Mouse (Mus musculus): ENCODE data around the gene Cdkal1. TPM values are rescaled to one million over a fixed set of nuclear protein-coding genes. Genes with fewer than 3 reads are reported as not detected.

Cdkal1 gene
- polyA plus RNA-seq, 1 experiment from 2014 or later = 34.0 TPM

GRCm38 (mm10) chr13:29623636-29624239, 231.7 kb downstream of the Cdkal1 start:
- Histone ChIP-seq H3K9ac (ENCODE audit: low read length) (no peak overlapping the region), H3K4me1 (ENCODE audit: control insufficient read depth, insufficient read depth, low read length) (no peaks in the 10 kb centered on the region), H3K4me3 (ENCODE audit: low read depth, low read length) (no peak overlapping the region), H3K36me3 (ENCODE audit: control insufficient read depth, insufficient read depth, low read length) (no peaks in the 10 kb centered on the region), H3K4me2 (ENCODE audit: low read depth, severe bottlenecking) (no peak overlapping the region), H3K27me3 (ENCODE audit: control insufficient read depth, insufficient read depth, low read length) (no peaks in the 10 kb centered on the region), H3K27ac (replicated peaks; ENCODE audit: low read depth, low read length) (no peak overlapping the region), H3K9me3 (ENCODE audit: control insufficient read depth, low read length) (no peaks in the 10 kb centered on the region)
- ATAC-seq (ENCODE audit: insufficient number of reproducible peaks, low FRiP score, low TSS enrichment, low read depth) (no peak), DNase-seq (ENCODE audit: low spot score) (no peak)
- 68% methylated on average over 1 of the region's 1 CpGs for WGBS

- ATAC-seq (ENCODE audit: insufficient number of reproducible peaks, low FRiP score, low TSS enrichment, low read depth) (no peak), DNase-seq (ENCODE audit: low spot score) (no peak)
- Histone ChIP-seq H3K4me2 (ENCODE audit: low read depth, severe bottlenecking) (no peak overlapping the region), H3K4me1 (ENCODE audit: control insufficient read depth, insufficient read depth, low read length) (no peaks in the 10 kb centered on the region), H3K36me3 (ENCODE audit: control insufficient read depth, insufficient read depth, low read length) (no peaks in the 10 kb centered on the region), H3K9ac (ENCODE audit: low read length) (no peak overlapping the region), H3K4me3 (ENCODE audit: low read depth, low read length) (no peak overlapping the region), H3K9me3 (ENCODE audit: control insufficient read depth, low read length) (no peaks in the 10 kb centered on the region), H3K27me3 (ENCODE audit: control insufficient read depth, insufficient read depth, low read length) (no peaks in the 10 kb centered on the region), H3K27ac (replicated peaks; ENCODE audit: low read depth, low read length) (no peak overlapping the region)
- WGBS = 73% methylated on average over 7 of the region's 7 CpGs
Observed at GRCm38 (mm10) chr13:29621881-29622280, 233.6 kb downstream of the Cdkal1 start.

GRCm38 (mm10) chr13:29621363-29621762, 234.1 kb downstream of the Cdkal1 start:
- H3K4me2 ChIP-seq (ENCODE audit: low read depth, severe bottlenecking) = no peak overlapping the region
- H3K27me3 ChIP-seq (ENCODE audit: control insufficient read depth, insufficient read depth, low read length) = no peaks in the 10 kb centered on the region
- H3K27ac ChIP-seq (replicated peaks; ENCODE audit: low read depth, low read length) = no peak overlapping the region
- H3K36me3 ChIP-seq (ENCODE audit: control insufficient read depth, insufficient read depth, low read length) = no peaks in the 10 kb centered on the region
- no peak overlapping the region for H3K9ac ChIP-seq (ENCODE audit: low read length)
- no peaks in the 10 kb centered on the region for H3K4me1 ChIP-seq (ENCODE audit: control insufficient read depth, insufficient read depth, low read length)
- WGBS = 88% methylated on average over 1 of the region's 1 CpGs
- ATAC-seq (ENCODE audit: insufficient number of reproducible peaks, low FRiP score, low TSS enrichment, low read depth) = no peak
- no peaks in the 10 kb centered on the region for H3K9me3 ChIP-seq (ENCODE audit: control insufficient read depth, low read length)
- no peak for DNase-seq (ENCODE audit: low spot score)
- no peak overlapping the region for H3K4me3 ChIP-seq (ENCODE audit: low read depth, low read length)

GRCm38 (mm10) chr13:29620826-29621225, 234.6 kb downstream of the Cdkal1 start:
- H3K4me3 ChIP-seq (ENCODE audit: low read depth, low read length) = no peak overlapping the region
- H3K4me1 ChIP-seq (ENCODE audit: control insufficient read depth, insufficient read depth, low read length) = no peaks in the 10 kb centered on the region
- 79% methylated on average over 7 of the region's 7 CpGs for WGBS
- no peak overlapping the region for H3K9ac ChIP-seq (ENCODE audit: low read length)
- H3K36me3 ChIP-seq (ENCODE audit: control insufficient read depth, insufficient read depth, low read length) = no peaks in the 10 kb centered on the region
- H3K27me3 ChIP-seq (ENCODE audit: control insufficient read depth, insufficient read depth, low read length) = no peaks in the 10 kb centered on the region
- no peak for DNase-seq (ENCODE audit: low spot score)
- no peak for ATAC-seq (ENCODE audit: insufficient number of reproducible peaks, low FRiP score, low TSS enrichment, low read depth)
- H3K27ac ChIP-seq (replicated peaks; ENCODE audit: low read depth, low read length) = no peak overlapping the region
- H3K9me3 ChIP-seq (ENCODE audit: control insufficient read depth, low read length) = no peaks in the 10 kb centered on the region
- no peak overlapping the region for H3K4me2 ChIP-seq (ENCODE audit: low read depth, severe bottlenecking)

- H3K9ac ChIP-seq (ENCODE audit: low read length) = no peak overlapping the region
- H3K4me3 ChIP-seq (ENCODE audit: low read depth, low read length) = no peak overlapping the region
- no peaks in the 10 kb centered on the region for H3K27me3 ChIP-seq (ENCODE audit: control insufficient read depth, insufficient read depth, low read length)
- H3K27ac ChIP-seq (replicated peaks; ENCODE audit: low read depth, low read length) = no peak overlapping the region
- ATAC-seq (ENCODE audit: insufficient number of reproducible peaks, low FRiP score, low TSS enrichment, low read depth) (no peak), DNase-seq (ENCODE audit: low spot score) (no peak)
- no peaks in the 10 kb centered on the region for H3K9me3 ChIP-seq (ENCODE audit: control insufficient read depth, low read length)
- H3K4me1 ChIP-seq (ENCODE audit: control insufficient read depth, insufficient read depth, low read length) = no peaks in the 10 kb centered on the region
- no peaks in the 10 kb centered on the region for H3K36me3 ChIP-seq (ENCODE audit: control insufficient read depth, insufficient read depth, low read length)
- H3K4me2 ChIP-seq (ENCODE audit: low read depth, severe bottlenecking) = no peak overlapping the region
- WGBS = 87% methylated on average over 3 of the region's 3 CpGs
Observed at GRCm38 (mm10) chr13:29616654-29617171, 238.8 kb downstream of the Cdkal1 start.

- ATAC-seq (ENCODE audit: insufficient number of reproducible peaks, low FRiP score, low TSS enrichment, low read depth) (no peak), DNase-seq (ENCODE audit: low spot score) (no peak)
- 85% methylated on average over 3 of the region's 3 CpGs for WGBS
- no peak overlapping the region for H3K27ac ChIP-seq (replicated peaks; ENCODE audit: low read depth, low read length)
- no peaks in the 10 kb centered on the region for H3K9me3 ChIP-seq (ENCODE audit: control insufficient read depth, low read length)
- no peaks in the 10 kb centered on the region for H3K36me3 ChIP-seq (ENCODE audit: control insufficient read depth, insufficient read depth, low read length)
- no peak overlapping the region for H3K9ac ChIP-seq (ENCODE audit: low read length)
- no peaks in the 10 kb centered on the region for H3K27me3 ChIP-seq (ENCODE audit: control insufficient read depth, insufficient read depth, low read length)
- H3K4me3 ChIP-seq (ENCODE audit: low read depth, low read length) = no peak overlapping the region
- no peak overlapping the region for H3K4me2 ChIP-seq (ENCODE audit: low read depth, severe bottlenecking)
- no peaks in the 10 kb centered on the region for H3K4me1 ChIP-seq (ENCODE audit: control insufficient read depth, insufficient read depth, low read length)
Observed at GRCm38 (mm10) chr13:29615987-29616386, 239.5 kb downstream of the Cdkal1 start.

GRCm38 (mm10) chr13:29615081-29615480, 240.4 kb downstream of the Cdkal1 start:
- 0 out of 2 replicates have a peak, but pooled peaks cover under 1% of the 10 kb centered on the region for H3K4me1 ChIP-seq (ENCODE audit: control insufficient read depth, insufficient read depth, low read length)
- H3K4me3 ChIP-seq (ENCODE audit: low read depth, low read length) = no peak overlapping the region
- ATAC-seq (ENCODE audit: insufficient number of reproducible peaks, low FRiP score, low TSS enrichment, low read depth) = no peak
- no peaks in the 10 kb centered on the region for H3K36me3 ChIP-seq (ENCODE audit: control insufficient read depth, insufficient read depth, low read length)
- 93% methylated on average over 7 of the region's 7 CpGs for WGBS
- H3K9me3 ChIP-seq (ENCODE audit: control insufficient read depth, low read length) = no peaks in the 10 kb centered on the region
- no peaks in the 10 kb centered on the region for H3K27me3 ChIP-seq (ENCODE audit: control insufficient read depth, insufficient read depth, low read length)
- H3K4me2 ChIP-seq (ENCODE audit: low read depth, severe bottlenecking) = no peak overlapping the region
- H3K27ac ChIP-seq (replicated peaks; ENCODE audit: low read depth, low read length) = no peak overlapping the region
- H3K9ac ChIP-seq (ENCODE audit: low read length) = no peak overlapping the region
- DNase-seq (ENCODE audit: low spot score) = no peak

GRCm38 (mm10) chr13:29610051-29610931, 245.2 kb downstream of the Cdkal1 start:
- Histone ChIP-seq H3K27ac (replicated peaks; ENCODE audit: low read depth, low read length) (no peak overlapping the region), H3K4me2 (ENCODE audit: low read depth, severe bottlenecking) (no peak overlapping the region), H3K9me3 (ENCODE audit: control insufficient read depth, low read length) (no peaks in the 10 kb centered on the region), H3K36me3 (ENCODE audit: control insufficient read depth, insufficient read depth, low read length) (no peaks in the 10 kb centered on the region; the same call in 1 of the 2 replicates), H3K4me1 (ENCODE audit: control insufficient read depth, insufficient read depth, low read length) (0 out of 2 replicates have a peak, but pooled peaks cover 3% of the 10 kb centered on the region), H3K27me3 (ENCODE audit: control insufficient read depth, insufficient read depth, low read length) (no peaks in the 10 kb centered on the region), H3K9ac (ENCODE audit: low read length) (no peak overlapping the region), H3K4me3 (ENCODE audit: low read depth, low read length) (no peak overlapping the region)
- no peak for DNase-seq (ENCODE audit: low spot score)
- 52% methylated on average over 13 of the region's 13 CpGs for WGBS
- ATAC-seq (ENCODE audit: insufficient number of reproducible peaks, low FRiP score, low TSS enrichment, low read depth) = no peak
